Mouse (Mus musculus) stomach, embryonic 14.5 days (tissue): Measurements from ENCODE around the gene Atp5s. TPM values are rescaled to one million over a fixed set of nuclear protein-coding genes. Genes with fewer than 3 reads are reported as not detected.

Source experiments
- ATAC-seq: fragments of 200-750 bp; cut with Nextera tagmentation; 2 replicates; pipeline ENCODE4 v1.8.0; 2017; ENCODE audit warnings: low read depth, moderate TSS enrichment; ENCODE audit not compliant: insufficient number of reproducible peaks, insufficient read depth, low FRiP score
- H3K27ac ChIP-seq: fragments of 300-500 bp; sonication (generic); 2 replicates; pipeline ENCODE4 v1.5.1; 2014; ENCODE audit warnings: mild to moderate bottlenecking, low read length, moderate library complexity, mixed read lengths
- H3K27me3 ChIP-seq: fragments of 300-500 bp; sonication (generic); 2 replicates; pipeline ENCODE4 v1.6.1; 2014; ENCODE audit warnings: low read length, control low read depth, mixed read lengths; ENCODE audit not compliant: control insufficient read depth, insufficient read depth
- H3K36me3 ChIP-seq: fragments of 300-500 bp; sonication (generic); 2 replicates; pipeline ENCODE4 v1.6.1; 2014; ENCODE audit warnings: mild to moderate bottlenecking, control low read depth, low read length, moderate library complexity, mixed read lengths; ENCODE audit not compliant: control insufficient read depth, insufficient read depth
- H3K4me1 ChIP-seq: fragments of 300-500 bp; sonication (generic); 2 replicates; pipeline ENCODE4 v1.6.1; 2014; ENCODE audit warnings: low read length, control low read depth, mixed read lengths; ENCODE audit not compliant: control insufficient read depth, insufficient read depth
- H3K4me2 ChIP-seq: fragments of 300-500 bp; sonication (generic); replicated peaks from 2 replicates; pipeline ENCODE4 v1.6.1; 2014; ENCODE audit warnings: low read depth, low read length, control low read depth
- H3K4me3 ChIP-seq: fragments of 300-500 bp; sonication (generic); 2 replicates; pipeline ENCODE4 v1.5.1; 2014; ENCODE audit warnings: low read depth, low read length, control low read depth
- H3K9ac ChIP-seq: fragments of 300-500 bp; sonication (generic); replicated peaks from 2 replicates; pipeline ENCODE4 v1.6.1; 2014; ENCODE audit warnings: low read depth, mild to moderate bottlenecking, control low read depth, low read length, moderate library complexity, mixed read lengths
- H3K9me3 ChIP-seq: fragments of 300-500 bp; sonication (generic); 2 replicates; pipeline ENCODE4 v1.6.1; 2016; ENCODE audit warnings: low read depth, low read length, control low read depth; ENCODE audit not compliant: control insufficient read depth
- WGBS: fragments of 180-500 bp; shearing (Covaris S2); extraction: QIAGEN DNeasy Blood & Tissue Kit; methylation state at CpG from one replicate; pipeline ENCODE4 v1.1.7; 2014; 5-methylcytosine and 5-hydroxymethylcytosine counted together
- polyA plus RNA-seq: library from polyadenylated mRNA; unstranded; fragments of >200 nt; fragmentation: Nextera tagmentation; extraction: Ambion mirVana; gene quantifications from 2 replicates; pipeline ENCODE4 v1.2.1, GENCODE M21; 2014

The Atp5s gene
- polyA plus RNA-seq, 1 experiment from 2014 or later: 37.2 TPM

DNA sequence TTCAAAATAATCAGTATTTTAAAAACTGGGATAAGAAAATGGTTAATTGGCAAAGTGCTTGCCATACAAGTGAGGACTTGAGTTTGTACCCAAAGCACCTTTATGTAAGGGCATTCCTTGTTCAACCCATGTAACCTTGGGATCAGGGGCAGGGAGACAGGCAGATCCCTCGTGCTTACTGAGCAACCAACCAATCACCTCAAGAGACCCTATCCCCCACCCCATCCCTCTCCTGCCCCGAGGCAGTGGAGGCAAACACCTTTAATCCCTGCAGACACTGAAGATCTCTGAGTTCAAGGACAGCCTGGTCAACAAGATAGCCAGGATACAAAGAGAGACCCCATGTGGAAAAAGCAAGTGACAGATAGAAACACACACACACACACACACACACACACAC lies 1.4 kb upstream of the Atp5s start:
- H3K4me2 ChIP-seq: peak overlapping the region; percentile 86

GRCm38 (mm10) chr12:69724018-69724710 lies 586 bp upstream of the Atp5s start:
- WGBS: 3% methylated on average over 24 of the region's 24 CpGs
- Histone ChIP-seq H3K4me1 (peaks cover 8% of the 10 kb centered on the region; the same call in 1 of the 2 replicates), H3K27me3 (no peaks in the 10 kb centered on the region), H3K36me3 (no peaks in the 10 kb centered on the region; the same call in 1 of the 2 replicates), H3K9me3 (peaks cover 7% of the 10 kb centered on the region; the same call in 1 of the 2 replicates), H3K4me3 (peak overlapping the region; percentile 75), H3K9ac (peak overlapping the region; percentile 45), H3K27ac (no peak overlapping the region), H3K4me2 (peak overlapping the region; percentile 86)
- no peak; the same call in none of the 2 replicates for ATAC-seq

More for the DNA sequence above, 1.4 kb upstream of the Atp5s start:
- H3K4me1 ChIP-seq: peaks cover 8% of the 10 kb centered on the region; the same call in 1 of the 2 replicates
- H3K9me3 ChIP-seq: peaks cover 7% of the 10 kb centered on the region; the same call in 1 of the 2 replicates
- H3K36me3 ChIP-seq: no peaks in the 10 kb centered on the region; the same call in 1 of the 2 replicates
- ATAC-seq: no peak
- H3K9ac ChIP-seq: no peak overlapping the region
- H3K27ac ChIP-seq: no peak overlapping the region
- H3K27me3 ChIP-seq: no peaks in the 10 kb centered on the region
- no peak overlapping the region for H3K4me3 ChIP-seq
- 54% methylated on average over 2 of the region's 2 CpGs for WGBS

DNA sequence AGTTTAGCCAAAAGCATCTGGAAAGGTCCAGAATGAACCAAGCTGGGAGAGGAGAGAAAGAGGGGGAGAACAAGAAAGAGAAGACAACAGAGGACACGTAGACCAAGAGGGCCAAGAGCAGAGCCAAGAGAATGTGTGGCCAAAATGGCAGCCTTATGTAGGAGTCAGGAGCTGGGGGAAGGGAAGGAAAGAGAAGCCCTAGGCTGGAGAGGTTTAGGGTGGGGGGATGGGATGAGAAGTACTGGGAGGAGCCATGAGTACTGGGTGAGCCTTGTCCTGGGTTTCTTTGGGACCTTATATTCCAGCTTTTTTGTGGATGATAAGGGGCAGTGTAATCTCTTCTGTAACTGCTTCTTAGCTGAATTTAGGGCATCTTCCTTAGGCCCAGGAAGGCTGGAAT lies 4.5 kb downstream of the Atp5s start:
- 84% methylated on average over 1 of the region's 1 CpGs for WGBS
- Histone ChIP-seq H3K4me1 (no peaks in the 10 kb centered on the region), H3K9me3 (no peaks in the 10 kb centered on the region), H3K36me3 (no peaks in the 10 kb centered on the region; the same call in 1 of the 2 replicates), H3K27ac (no peak overlapping the region), H3K4me2 (no peak overlapping the region), H3K27me3 (no peaks in the 10 kb centered on the region), H3K4me3 (no peak overlapping the region), H3K9ac (no peak overlapping the region)
- no peak for ATAC-seq

DNA sequence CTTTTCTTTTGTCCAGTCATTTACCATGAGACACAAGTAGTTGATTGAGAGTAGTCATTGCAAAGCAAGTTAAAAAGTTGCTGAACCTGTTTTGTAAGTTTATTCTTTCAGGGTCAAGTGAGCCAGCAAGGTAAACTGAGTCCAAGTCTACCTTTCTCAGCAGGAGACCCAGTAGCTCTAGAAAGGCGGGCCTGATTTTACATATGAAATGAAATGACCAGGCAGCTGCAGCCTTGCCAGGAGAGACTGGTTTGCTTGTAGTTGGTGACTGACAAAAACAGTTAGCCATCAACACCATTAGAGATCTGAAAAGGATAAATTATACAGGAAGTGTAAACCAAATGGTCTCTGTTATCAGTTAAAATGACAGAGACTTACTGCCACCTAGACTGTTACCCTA lies 5.6 kb downstream of the Atp5s start:
- WGBS: 84% methylated on average over 1 of the region's 1 CpGs
- Histone ChIP-seq H3K27ac (no peak overlapping the region), H3K4me1 (no peaks in the 10 kb centered on the region), H3K4me3 (no peak overlapping the region), H3K9ac (no peak overlapping the region), H3K4me2 (no peak overlapping the region), H3K36me3 (no peaks in the 10 kb centered on the region; the same call in 1 of the 2 replicates), H3K9me3 (no peaks in the 10 kb centered on the region), H3K27me3 (no peaks in the 10 kb centered on the region)
- no peak for ATAC-seq

DNA sequence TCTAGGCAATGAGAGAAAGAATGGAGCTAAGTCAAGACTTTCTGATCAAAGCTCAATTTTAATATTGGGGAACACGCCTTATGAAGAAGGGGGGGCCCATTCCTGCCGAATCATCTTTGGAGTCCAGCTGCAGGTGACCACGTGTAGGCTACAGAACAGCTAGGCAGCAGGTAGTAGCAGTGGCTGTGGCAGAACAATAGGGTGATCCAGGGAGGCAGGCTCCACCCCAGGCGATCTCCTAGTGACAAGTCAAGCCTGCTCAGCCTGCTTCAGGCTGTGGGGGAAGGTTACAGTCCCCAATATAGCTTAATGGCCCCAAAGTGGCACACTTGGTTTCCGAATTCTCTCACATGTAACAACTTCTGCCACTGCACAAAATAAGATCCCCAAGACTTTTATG lies 7.5 kb downstream of the Atp5s start:
- WGBS: 49% methylated on average over 5 of the region's 5 CpGs

GRCm38 (mm10) chr12:69733518-69733917 lies 8.8 kb downstream of the Atp5s start:
- H3K4me1 ChIP-seq: no peaks in the 10 kb centered on the region
- no peaks in the 10 kb centered on the region for H3K27me3 ChIP-seq
- no peak overlapping the region for H3K9ac ChIP-seq
- ATAC-seq: no peak
- no peak overlapping the region for H3K4me2 ChIP-seq
- no peak overlapping the region for H3K4me3 ChIP-seq
- no peaks in the 10 kb centered on the region for H3K36me3 ChIP-seq
- no peaks in the 10 kb centered on the region for H3K9me3 ChIP-seq
- no peak overlapping the region for H3K27ac ChIP-seq
- 4% methylated on average over 2 of the region's 2 CpGs for WGBS

More for the DNA sequence above, 7.5 kb downstream of the Atp5s start:
- Histone ChIP-seq H3K9me3 (no peaks in the 10 kb centered on the region), H3K27me3 (no peaks in the 10 kb centered on the region), H3K4me1 (no peaks in the 10 kb centered on the region), H3K4me3 (no peak overlapping the region), H3K36me3 (no peaks in the 10 kb centered on the region), H3K27ac (no peak overlapping the region), H3K9ac (no peak overlapping the region), H3K4me2 (no peak overlapping the region)
- no peak for ATAC-seq

GRCm38 (mm10) chr12:69733923-69734322 lies 9.2 kb downstream of the Atp5s start:
- WGBS: 71% methylated on average over 3 of the region's 3 CpGs
- no peak overlapping the region for H3K4me3 ChIP-seq
- no peak overlapping the region for H3K27ac ChIP-seq
- no peak overlapping the region for H3K9ac ChIP-seq
- H3K36me3 ChIP-seq: no peaks in the 10 kb centered on the region
- no peak for ATAC-seq
- H3K9me3 ChIP-seq: no peaks in the 10 kb centered on the region
- H3K4me1 ChIP-seq: no peaks in the 10 kb centered on the region
- H3K27me3 ChIP-seq: no peaks in the 10 kb centered on the region
- H3K4me2 ChIP-seq: no peak overlapping the region

DNA sequence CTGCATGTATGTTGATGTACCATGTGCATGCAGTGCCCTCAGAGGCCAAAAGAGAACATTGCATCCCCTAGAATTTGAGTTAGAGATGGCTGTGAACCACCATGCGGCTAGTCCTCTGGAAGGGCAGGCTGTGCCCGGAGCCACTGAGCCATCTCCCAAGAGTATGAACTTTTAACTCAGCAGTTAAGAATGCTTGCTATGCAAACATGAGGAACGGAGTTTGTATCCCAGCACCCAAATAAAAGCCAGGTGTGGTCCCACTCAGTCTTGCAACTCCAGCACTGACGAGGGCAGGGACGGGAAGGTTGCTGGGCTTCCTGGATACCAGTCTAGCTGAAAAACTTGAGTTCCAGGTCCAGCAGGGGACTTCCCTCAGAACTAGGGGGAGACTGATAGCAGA lies 17.2 kb downstream of the Atp5s start:
- no peak overlapping the region for H3K4me2 ChIP-seq
- H3K4me3 ChIP-seq: no peak overlapping the region
- ATAC-seq: no peak
- H3K4me1 ChIP-seq: no peaks in the 10 kb centered on the region
- WGBS: 66% methylated on average over 5 of the region's 5 CpGs
- no peak overlapping the region for H3K9ac ChIP-seq
- H3K27me3 ChIP-seq: no peaks in the 10 kb centered on the region
- H3K36me3 ChIP-seq: no peaks in the 10 kb centered on the region
- H3K9me3 ChIP-seq: no peaks in the 10 kb centered on the region
- H3K27ac ChIP-seq: no peak overlapping the region

- no peaks in the 10 kb centered on the region for H3K4me1 ChIP-seq
- no peak overlapping the region for H3K4me3 ChIP-seq
- H3K9ac ChIP-seq: no peak overlapping the region
- 79% methylated on average over 5 of the region's 5 CpGs for WGBS
- ATAC-seq: no peak
- no peak overlapping the region for H3K4me2 ChIP-seq
- H3K36me3 ChIP-seq: no peaks in the 10 kb centered on the region
- H3K27ac ChIP-seq: no peak overlapping the region
- H3K27me3 ChIP-seq: no peaks in the 10 kb centered on the region
- no peaks in the 10 kb centered on the region for H3K9me3 ChIP-seq
These were observed 19.4 kb downstream of the Atp5s start for GRCm38 (mm10) chr12:69744138-69744537.
